Mouse (Mus musculus) midbrain, embryonic 10.5 days (tissue): ENCODE measurements around the gene Slc37a2. TPM values are rescaled to one million over a fixed set of nuclear protein-coding genes. Genes with fewer than 3 reads are reported as not detected.
A peak's percentile ranks its signal among the peaks of the same experiment; 100 is the strongest.

ENCODE experiments used
- DNase-seq: peaks from one replicate; pipeline ENCODE4 v3.0.0-alpha.2; 2017; ENCODE audit warnings: low spot score
- H3K27ac ChIP-seq: fragments of 300-500 bp; sonication (generic); replicated peaks from 2 replicates; pipeline ENCODE4 v1.5.1; 2016; ENCODE audit warnings: mild to moderate bottlenecking
- H3K27me3 ChIP-seq: fragments of 300-500 bp; sonication (generic); 2 replicates; pipeline ENCODE4 v1.6.1; 2016; ENCODE audit warnings: low read depth, mild to moderate bottlenecking; ENCODE audit not compliant: poor library complexity, severe bottlenecking
- H3K36me3 ChIP-seq: fragments of 300-500 bp; sonication (generic); 2 replicates; pipeline ENCODE4 v1.6.1; 2016; ENCODE audit warnings: mild to moderate bottlenecking, moderate library complexity
- H3K4me1 ChIP-seq: fragments of 300-500 bp; sonication (generic); 2 replicates; pipeline ENCODE4 v1.6.1; 2016
- H3K4me3 ChIP-seq: fragments of 300-500 bp; sonication (generic); 2 replicates; pipeline ENCODE4 v1.5.1; 2016; ENCODE audit warnings: mild to moderate bottlenecking, moderate library complexity
- H3K9me3 ChIP-seq: fragments of 300-500 bp; sonication (generic); replicated peaks from 2 replicates; pipeline ENCODE4 v1.6.1; 2016; ENCODE audit warnings: mild to moderate bottlenecking
- WGBS: fragments of 180-500 bp; shearing (Covaris S2); methylation state at CpG from one replicate; pipeline ENCODE4 v1.1.7; 2016; 5-methylcytosine and 5-hydroxymethylcytosine counted together
- polyA plus RNA-seq: library from polyadenylated mRNA; unstranded; fragments of >200 nt; fragmentation: Nextera tagmentation; extraction: Ambion mirVana; gene quantifications from 2 replicates; pipeline ENCODE4 v1.2.1, GENCODE M21; 2016

Slc37a2 gene
- polyA plus RNA-seq, 1 experiment from 2014 or later: 3.9 TPM

- DNase-seq: no peak
- H3K4me3 ChIP-seq: no peak overlapping the region
- no peaks in the 10 kb centered on the region for H3K9me3 ChIP-seq
- 54% methylated on average over 5 of the region's 5 CpGs for WGBS
- peaks cover 26% of the 10 kb centered on the region for H3K4me1 ChIP-seq
- H3K27ac ChIP-seq: peak overlapping the region; percentile 73
- no peaks in the 10 kb centered on the region for H3K36me3 ChIP-seq
- no peaks in the 10 kb centered on the region for H3K27me3 ChIP-seq
Observed at GRCm38 (mm10) chr9:37203884-37204283, 51.7 kb downstream of the Slc37a2 start.

- DNase-seq: no peak
- Histone ChIP-seq H3K9me3 (no peaks in the 10 kb centered on the region), H3K4me3 (no peak overlapping the region), H3K36me3 (no peaks in the 10 kb centered on the region), H3K27me3 (no peaks in the 10 kb centered on the region), H3K27ac (no peak overlapping the region), H3K4me1 (peaks cover 11% of the 10 kb centered on the region)
- WGBS: 87% methylated on average over 5 of the region's 5 CpGs
Observed at GRCm38 (mm10) chr9:37200414-37200813, 55.1 kb downstream of the Slc37a2 start.

DNA sequence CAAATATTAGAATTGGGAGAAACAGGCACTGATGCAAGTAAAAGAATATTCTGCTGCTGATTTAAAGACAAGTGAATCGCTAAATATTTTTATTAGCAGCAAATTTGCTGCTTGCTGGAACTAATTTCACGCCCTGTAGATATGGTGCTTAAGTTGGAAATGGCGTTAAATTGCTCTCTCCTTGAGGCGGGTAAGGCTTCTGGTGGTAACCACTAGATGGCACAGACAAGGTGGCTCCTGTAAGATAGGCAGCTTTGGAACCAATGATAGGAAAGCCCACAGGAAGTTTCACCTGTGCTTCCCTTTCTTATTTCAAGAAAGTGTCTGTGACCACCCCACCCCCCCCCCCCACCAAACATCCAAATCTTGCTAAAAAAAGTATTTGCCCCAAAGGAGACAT is 58.5 kb downstream of the Slc37a2 start:
- H3K9me3 ChIP-seq: no peaks in the 10 kb centered on the region
- H3K4me3 ChIP-seq: no peak overlapping the region
- no peak overlapping the region for H3K27ac ChIP-seq
- no peak for DNase-seq
- 82% methylated on average over 4 of the region's 4 CpGs for WGBS
- no peaks in the 10 kb centered on the region for H3K36me3 ChIP-seq
- no peaks in the 10 kb centered on the region for H3K4me1 ChIP-seq
- no peaks in the 10 kb centered on the region for H3K27me3 ChIP-seq

GRCm38 (mm10) chr9:37188024-37188423 is 67.5 kb downstream of the Slc37a2 start:
- no peak overlapping the region for H3K27ac ChIP-seq
- H3K27me3 ChIP-seq: no peaks in the 10 kb centered on the region
- no peaks in the 10 kb centered on the region for H3K36me3 ChIP-seq
- no peak overlapping the region for H3K4me3 ChIP-seq
- WGBS: 91% methylated on average over 3 of the region's 3 CpGs
- peaks cover 7% of the 10 kb centered on the region; the same call in 1 of the 2 replicates for H3K9me3 ChIP-seq
- H3K4me1 ChIP-seq: peaks cover 3% of the 10 kb centered on the region
- DNase-seq: no peak

- Histone ChIP-seq H3K4me3 (no peak overlapping the region), H3K27ac (no peak overlapping the region), H3K36me3 (no peaks in the 10 kb centered on the region), H3K4me1 (peaks cover 9% of the 10 kb centered on the region), H3K9me3 (peaks cover 7% of the 10 kb centered on the region; the same call in 1 of the 2 replicates), H3K27me3 (no peaks in the 10 kb centered on the region)
- WGBS: 94% methylated on average over 5 of the region's 5 CpGs
- no peak for DNase-seq
Observed at GRCm38 (mm10) chr9:37187407-37187806, 68.1 kb downstream of the Slc37a2 start.

GRCm38 (mm10) chr9:37183176-37183575 is 72.4 kb downstream of the Slc37a2 start:
- no peak for DNase-seq
- H3K36me3 ChIP-seq: no peaks in the 10 kb centered on the region
- H3K4me3 ChIP-seq: no peak overlapping the region
- H3K27me3 ChIP-seq: no peaks in the 10 kb centered on the region
- H3K27ac ChIP-seq: peak overlapping the region; percentile 63
- H3K9me3 ChIP-seq: no peaks in the 10 kb centered on the region
- peaks cover 52% of the 10 kb centered on the region for H3K4me1 ChIP-seq
- WGBS: 78% methylated on average over 2 of the region's 2 CpGs

DNA sequence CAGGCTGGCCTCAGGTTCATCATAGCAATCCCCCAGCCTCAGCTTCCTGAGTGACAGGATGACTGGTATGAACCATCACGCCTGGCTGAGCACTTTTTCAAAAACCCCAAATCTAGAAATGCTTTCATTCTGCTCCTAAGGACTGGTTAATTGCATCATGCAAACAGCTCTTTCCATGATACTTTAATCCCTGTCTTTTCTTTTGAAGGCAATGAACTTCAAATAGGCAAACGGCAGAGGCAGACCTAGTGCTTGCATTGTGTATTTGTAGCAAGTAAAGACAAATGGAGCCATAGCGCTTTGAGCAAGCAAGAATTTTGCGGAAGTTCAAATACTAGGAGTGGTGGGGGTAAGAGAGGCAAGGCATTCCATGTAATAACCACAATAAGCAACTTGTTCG is 73.9 kb downstream of the Slc37a2 start:
- H3K27me3 ChIP-seq: peaks cover 3% of the 10 kb centered on the region
- H3K27ac ChIP-seq: peak overlapping the region; percentile 86
- peaks cover 68% of the 10 kb centered on the region for H3K4me1 ChIP-seq
- no peaks in the 10 kb centered on the region for H3K9me3 ChIP-seq
- no peaks in the 10 kb centered on the region for H3K36me3 ChIP-seq
- no peak overlapping the region for H3K4me3 ChIP-seq
- 53% methylated on average over 5 of the region's 5 CpGs for WGBS
- no peak for DNase-seq

DNA sequence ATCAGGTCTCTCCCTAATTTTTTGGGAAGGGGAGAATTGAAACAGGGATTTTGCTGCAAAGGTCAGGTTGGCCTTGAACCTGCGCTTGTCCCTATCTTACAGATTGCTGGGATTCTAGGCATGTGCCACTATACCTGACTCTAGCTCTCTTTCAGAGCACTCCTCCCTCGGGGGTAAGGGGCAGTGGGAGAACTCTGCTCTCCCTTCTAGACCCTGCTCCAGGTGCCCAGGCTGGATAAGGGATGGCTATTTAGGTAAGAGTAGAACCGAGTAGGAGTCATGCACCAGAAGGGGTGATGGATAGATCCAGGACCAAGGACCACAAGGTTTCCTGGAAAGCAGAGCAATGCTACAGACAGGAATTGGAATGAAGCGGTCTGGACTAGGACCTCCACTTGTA is 75.9 kb downstream of the Slc37a2 start:
- Histone ChIP-seq H3K4me1 (peaks cover 73% of the 10 kb centered on the region), H3K36me3 (no peaks in the 10 kb centered on the region), H3K27me3 (peaks cover 15% of the 10 kb centered on the region), H3K27ac (peak overlapping the region; percentile 86), H3K4me3 (0 out of 2 replicates have a peak overlapping the region, but pooled peaks have one; percentile 14), H3K9me3 (no peaks in the 10 kb centered on the region)
- WGBS: 84% methylated on average over 4 of the region's 4 CpGs
- DNase-seq: no peak

GRCm38 (mm10) chr9:37178911-37179310 is 76.6 kb downstream of the Slc37a2 start:
- Histone ChIP-seq H3K27ac (peak overlapping the region; percentile 86), H3K4me1 (peaks cover 73% of the 10 kb centered on the region), H3K36me3 (no peaks in the 10 kb centered on the region), H3K9me3 (no peaks in the 10 kb centered on the region), H3K27me3 (peaks cover 15% of the 10 kb centered on the region), H3K4me3 (peak overlapping the region; percentile 14)
- 4% methylated on average over 4 of the region's 4 CpGs for WGBS
- peak; percentile 84 for DNase-seq

Other genes with a start within 250 kb of the Slc37a2 start
- 41.5 and 45.0 TPM in 2 replicates for gene Pknox2, start 108.3 kb downstream of the Slc37a2 start, polyA plus RNA-seq
- 16.7 and 19.2 TPM in 2 replicates for gene Tmem218, start 47.5 kb downstream of the Slc37a2 start, polyA plus RNA-seq
- gene Ccdc15, start 92.7 kb upstream of the Slc37a2 start, polyA plus RNA-seq: 11.7 and 13.1 TPM in 2 replicates
- gene Hepacam, start 111.6 kb upstream of the Slc37a2 start, polyA plus RNA-seq: 0.04 and 0.05 TPM in 2 replicates
- gene Robo4, start 146.2 kb upstream of the Slc37a2 start, polyA plus RNA-seq: 5.6 and 6.0 TPM in 2 replicates
- 13.1 and 36.6 TPM in 2 replicates for gene Robo3, start 177.5 kb upstream of the Slc37a2 start, polyA plus RNA-seq
- gene Msantd2, start 233.6 kb upstream of the Slc37a2 start, polyA plus RNA-seq: 33.0 and 33.6 TPM in 2 replicates